Mouse (Mus musculus): ENCODE results near the gene Mrpl10. TPM values are rescaled to one million over a fixed set of nuclear protein-coding genes. Genes with fewer than 3 reads are reported as not detected.

Mrpl10 gene
- total and polyA plus RNA-seq, 2 experiments from 2014 or later, result 56.6 to 67.7 TPM

GRCm38 (mm10) chr11:97052219-97052646, 10.9 kb downstream of the Mrpl10 start:
- peaks cover 45% of the 10 kb centered on the region for H3K36me3 ChIP-seq (ENCODE audit: insufficient read depth, low read length)
- H3K4me2 ChIP-seq (ENCODE audit: low read depth, low read length, poor library complexity, severe bottlenecking), result 0 out of 2 replicates have a peak overlapping the region, but pooled peaks have one; percentile 83
- H3K4me1 ChIP-seq (ENCODE audit: insufficient read depth, low read length), result peaks cover 10% of the 10 kb centered on the region; the same call in 1 of the 2 replicates
- H3K9me3 ChIP-seq (ENCODE audit: low read length), result no peaks in the 10 kb centered on the region
- DNase-seq (ENCODE audit: low spot score), result no peak
- TF ChIP-seq CTCF (IDR thresholded peaks at IDR 0.05), result no peak
- 37% methylated on average over 11 of the region's 11 CpGs for WGBS
- no peak overlapping the region for H3K9ac ChIP-seq (replicated peaks; ENCODE audit: low read length, poor library complexity, severe bottlenecking)
- no peaks in the 10 kb centered on the region for H3K27me3 ChIP-seq (ENCODE audit: insufficient read depth, low read length)
- H3K27ac ChIP-seq (ENCODE audit: low read depth, low read length), result no peak overlapping the region
- ATAC-seq (ENCODE audit: low FRiP score), result 0 out of 2 replicates have a peak, but pooled peaks have one; percentile 27
- H3K4me3 ChIP-seq (ENCODE audit: low read depth, low read length), result no peak overlapping the region

GRCm38 (mm10) chr11:97063274-97063920, 22.0 kb downstream of the Mrpl10 start:
- Histone ChIP-seq H3K4me2 (ENCODE audit: low read depth, low read length, poor library complexity, severe bottlenecking) (no peak overlapping the region), H3K9ac (replicated peaks; ENCODE audit: low read length, poor library complexity, severe bottlenecking) (no peak overlapping the region), H3K36me3 (ENCODE audit: insufficient read depth, low read length) (peaks cover 40% of the 10 kb centered on the region), H3K4me3 (ENCODE audit: low read depth, low read length) (no peak overlapping the region), H3K4me1 (ENCODE audit: insufficient read depth, low read length) (no peaks in the 10 kb centered on the region), H3K27ac (ENCODE audit: low read depth, low read length) (no peak overlapping the region), H3K27me3 (ENCODE audit: insufficient read depth, low read length) (no peaks in the 10 kb centered on the region), H3K9me3 (ENCODE audit: low read length) (no peaks in the 10 kb centered on the region)
- 13% methylated on average over 9 of the region's 9 CpGs for WGBS
- DNase-seq (ENCODE audit: low spot score) (peak; percentile 39), ATAC-seq (ENCODE audit: low FRiP score) (no peak)
- TF ChIP-seq CTCF (IDR thresholded peaks at IDR 0.05), result no peak

- WGBS, result 92% methylated on average over 3 of the region's 3 CpGs
- DNase-seq (ENCODE audit: low spot score), result no peak
- Histone ChIP-seq H3K27me3 (ENCODE audit: insufficient read depth, low read length) (no peaks in the 10 kb centered on the region), H3K36me3 (ENCODE audit: insufficient read depth, low read length) (peaks cover 37% of the 10 kb centered on the region), H3K9me3 (ENCODE audit: low read length) (no peaks in the 10 kb centered on the region), H3K4me3 (ENCODE audit: low read depth, low read length) (no peak overlapping the region), H3K9ac (replicated peaks; ENCODE audit: low read length, poor library complexity, severe bottlenecking) (no peak overlapping the region), H3K4me1 (ENCODE audit: insufficient read depth, low read length) (no peaks in the 10 kb centered on the region), H3K27ac (ENCODE audit: low read depth, low read length) (no peak overlapping the region), H3K4me2 (ENCODE audit: low read depth, low read length, poor library complexity, severe bottlenecking) (no peak overlapping the region)
- TF ChIP-seq CTCF (IDR thresholded peaks at IDR 0.05), result peak; percentile 43; the same call in 1 of the 2 replicates
- no peak for ATAC-seq (ENCODE audit: low FRiP score)
Measured at GRCm38 (mm10) chr11:97063921-97064295, 22.5 kb downstream of the Mrpl10 start.

GRCm38 (mm10) chr11:97065538-97066295, 24.4 kb downstream of the Mrpl10 start:
- no peak for DNase-seq (ENCODE audit: low spot score)
- 92% methylated on average over 12 of the region's 12 CpGs for WGBS
- H3K36me3 ChIP-seq (ENCODE audit: insufficient read depth, low read length), result peaks cover 23% of the 10 kb centered on the region

GRCm38 (mm10) chr11:97066656-97067360, 25.4 kb downstream of the Mrpl10 start:
- no peak overlapping the region for H3K9ac ChIP-seq (replicated peaks; ENCODE audit: low read length, poor library complexity, severe bottlenecking)
- H3K27ac ChIP-seq (ENCODE audit: low read depth, low read length), result no peak overlapping the region
- H3K4me1 ChIP-seq (ENCODE audit: insufficient read depth, low read length), result no peaks in the 10 kb centered on the region
- peak; percentile 25 for DNase-seq (ENCODE audit: low spot score)
- WGBS, result 58% methylated on average over 22 of the region's 22 CpGs
- H3K36me3 ChIP-seq (ENCODE audit: insufficient read depth, low read length), result peaks cover 15% of the 10 kb centered on the region
- no peaks in the 10 kb centered on the region for H3K27me3 ChIP-seq (ENCODE audit: insufficient read depth, low read length)
- TF ChIP-seq CTCF (IDR thresholded peaks at IDR 0.05), result no peak
- no peak overlapping the region for H3K4me3 ChIP-seq (ENCODE audit: low read depth, low read length)
- no peaks in the 10 kb centered on the region for H3K9me3 ChIP-seq (ENCODE audit: low read length)
- ATAC-seq (ENCODE audit: low FRiP score), result no peak
- H3K4me2 ChIP-seq (ENCODE audit: low read depth, low read length, poor library complexity, severe bottlenecking), result no peak overlapping the region

More at GRCm38 (mm10) chr11:97065538-97066295, 24.4 kb downstream of the Mrpl10 start:
- ATAC-seq (ENCODE audit: low FRiP score), result no peak
- no peak for TF ChIP-seq CTCF (IDR thresholded peaks at IDR 0.05)
- no peaks in the 10 kb centered on the region for H3K9me3 ChIP-seq (ENCODE audit: low read length)
- no peaks in the 10 kb centered on the region for H3K27me3 ChIP-seq (ENCODE audit: insufficient read depth, low read length)
- H3K9ac ChIP-seq (replicated peaks; ENCODE audit: low read length, poor library complexity, severe bottlenecking), result no peak overlapping the region
- H3K4me2 ChIP-seq (ENCODE audit: low read depth, low read length, poor library complexity, severe bottlenecking), result no peak overlapping the region
- H3K4me3 ChIP-seq (ENCODE audit: low read depth, low read length), result no peak overlapping the region
- no peaks in the 10 kb centered on the region for H3K4me1 ChIP-seq (ENCODE audit: insufficient read depth, low read length)
- H3K27ac ChIP-seq (ENCODE audit: low read depth, low read length), result no peak overlapping the region
